Mouse (Mus musculus) limb, embryonic 13.5 days (tissue): ENCODE results near the gene Pdx1. TPM values are rescaled to one million over a fixed set of nuclear protein-coding genes. Genes with fewer than 3 reads are reported as not detected.

ENCODE experiments used
- ATAC-seq: fragments of 200-750 bp; cut with Nextera tagmentation; 2 replicates; pipeline ENCODE4 v1.8.0; 2017; ENCODE audit warnings: low read depth, moderate number of reproducible peaks, moderate TSS enrichment; ENCODE audit not compliant: low FRiP score
- H3K27ac ChIP-seq: fragments of 300-500 bp; sonication (generic); 2 replicates; pipeline ENCODE4 v1.5.1; 2015; ENCODE audit warnings: inconsistent platforms, mild to moderate bottlenecking, moderate library complexity
- H3K27me3 ChIP-seq: fragments of 300-500 bp; sonication (generic); 2 replicates; pipeline ENCODE4 v1.6.1; 2015; ENCODE audit warnings: mild to moderate bottlenecking, inconsistent platforms
- H3K36me3 ChIP-seq: fragments of 300-500 bp; sonication (generic); 2 replicates; pipeline ENCODE4 v1.6.1; 2015; ENCODE audit warnings: inconsistent platforms, mild to moderate bottlenecking, moderate library complexity
- H3K4me1 ChIP-seq: fragments of 300-500 bp; sonication (generic); 2 replicates; pipeline ENCODE4 v1.6.1; 2015; ENCODE audit warnings: inconsistent platforms
- H3K4me2 ChIP-seq: fragments of 300-500 bp; sonication (generic); replicated peaks from 2 replicates; pipeline ENCODE4 v1.6.1; 2015; ENCODE audit warnings: inconsistent platforms, mild to moderate bottlenecking, moderate library complexity
- H3K4me3 ChIP-seq: fragments of 300-500 bp; sonication (generic); 2 replicates; pipeline ENCODE4 v1.5.1; 2015; ENCODE audit warnings: moderate library complexity, mild to moderate bottlenecking, inconsistent platforms
- H3K9ac ChIP-seq: fragments of 300-500 bp; sonication (generic); 2 replicates; pipeline ENCODE4 v1.6.1; 2015; ENCODE audit warnings: mild to moderate bottlenecking, inconsistent platforms
- H3K9me3 ChIP-seq: fragments of 300-500 bp; sonication (generic); 2 replicates; pipeline ENCODE4 v1.6.1; 2016; ENCODE audit warnings: inconsistent platforms
- WGBS: fragments of 180-500 bp; shearing (Covaris S2); methylation state at CpG from one replicate; pipeline ENCODE4 v1.1.7; 2015; 5-methylcytosine and 5-hydroxymethylcytosine counted together
- polyA plus RNA-seq: library from polyadenylated mRNA; unstranded; fragments of >200 nt; fragmentation: Nextera tagmentation; extraction: Ambion mirVana; gene quantifications from 2 replicates; pipeline ENCODE4 v1.2.1, GENCODE M21; 2015

The Pdx1 gene
- polyA plus RNA-seq, 1 experiment from 2014 or later, result not detected

DNA sequence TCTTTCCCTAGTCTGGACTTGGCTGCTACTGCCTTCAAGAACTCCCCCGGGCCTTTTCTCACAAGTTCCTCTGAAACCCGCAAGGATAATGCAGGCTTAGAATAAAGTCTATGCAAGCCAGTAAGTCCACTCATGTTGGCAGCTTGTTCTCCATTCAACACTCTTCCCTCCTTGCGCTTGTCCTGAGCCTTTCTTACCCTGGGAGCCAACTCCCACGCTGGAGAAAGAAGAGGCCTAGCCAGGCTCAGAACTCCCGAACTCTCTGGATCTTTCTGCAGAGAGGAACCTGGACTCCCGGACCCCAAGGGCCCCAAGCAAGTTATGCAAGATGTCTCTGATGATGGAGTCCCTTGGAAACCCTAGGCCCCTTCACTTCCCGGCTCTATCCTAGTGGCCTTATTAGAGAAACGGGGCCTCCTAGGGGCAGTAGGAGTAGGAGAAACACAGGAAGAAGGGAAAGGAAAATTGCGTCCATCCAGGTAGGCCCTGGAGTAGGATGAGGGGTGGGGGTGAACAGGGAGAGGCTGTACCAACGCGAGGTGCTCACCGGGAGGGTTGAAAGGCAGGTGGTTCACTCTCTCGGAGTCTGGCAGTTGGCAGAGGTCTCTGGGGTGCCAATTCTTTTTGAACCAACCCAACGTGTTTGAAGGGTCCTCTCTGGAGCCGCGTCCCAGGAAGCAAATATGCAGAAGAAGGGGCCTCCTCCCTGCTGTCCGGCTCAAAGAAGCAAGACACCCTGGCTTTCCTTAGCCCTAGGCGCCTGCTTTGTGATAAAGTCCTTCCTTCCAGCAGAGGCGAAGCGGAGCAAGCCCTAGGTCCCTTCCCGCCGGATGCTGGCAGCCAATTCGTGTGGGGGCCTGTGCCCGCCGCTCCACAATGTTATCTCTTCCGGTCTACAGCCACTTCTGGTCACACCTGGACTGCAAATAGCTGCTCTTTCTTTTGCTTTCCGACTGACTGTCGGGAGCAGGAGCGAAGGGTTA lies 1.2 kb downstream of the Pdx1 start:
- Histone ChIP-seq H3K9ac (no peak overlapping the region), H3K4me3 (no peak overlapping the region), H3K4me2 (no peak overlapping the region), H3K9me3 (no peaks in the 10 kb centered on the region), H3K36me3 (no peaks in the 10 kb centered on the region), H3K4me1 (peaks cover 11% of the 10 kb centered on the region; the same call in 1 of the 2 replicates), H3K27ac (no peak overlapping the region), H3K27me3 (peaks cover 99% of the 10 kb centered on the region)
- ATAC-seq, result no peak
- 2% methylated on average over 29 of the region's 29 CpGs for WGBS

DNA sequence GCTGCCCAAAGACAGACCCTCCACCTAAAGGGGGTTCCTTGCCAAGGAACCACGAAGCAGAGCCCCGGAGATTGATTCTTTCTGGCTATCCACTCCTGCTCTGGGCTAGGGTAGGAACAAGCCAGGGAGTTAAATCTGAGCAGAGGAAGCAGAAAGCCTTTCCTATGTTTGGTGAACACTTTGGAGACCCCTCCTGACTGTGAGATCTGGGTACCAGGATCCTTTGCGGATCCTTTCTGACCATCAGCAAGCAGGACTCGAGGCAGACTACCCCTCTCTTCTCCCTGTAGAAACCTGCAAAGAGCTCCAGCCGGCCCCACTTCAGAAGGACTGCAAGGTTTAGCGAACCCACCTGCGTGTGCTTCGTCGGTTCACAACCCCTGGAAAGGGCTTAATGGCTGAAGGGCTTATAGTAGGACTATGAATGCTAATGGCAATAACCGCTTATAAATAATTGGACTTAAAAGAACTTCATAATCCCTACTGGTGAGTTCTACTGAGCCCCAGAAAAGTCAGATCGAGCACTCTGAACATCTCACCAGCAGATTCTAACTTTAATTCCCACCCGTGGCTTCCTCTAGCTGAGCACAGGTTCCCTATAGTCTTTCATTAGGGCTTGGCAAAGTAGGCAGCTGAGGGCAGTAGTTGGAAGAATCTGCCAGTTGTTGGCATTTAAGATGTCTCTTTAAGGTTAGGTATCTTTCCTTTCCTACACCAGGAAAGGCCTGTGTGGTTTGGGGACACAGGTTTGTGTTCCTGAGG lies 2.5 kb downstream of the Pdx1 start:
- Histone ChIP-seq H3K9me3 (no peaks in the 10 kb centered on the region), H3K4me3 (no peak overlapping the region), H3K27me3 (peaks cover 99% of the 10 kb centered on the region), H3K4me1 (peaks cover 11% of the 10 kb centered on the region; the same call in 1 of the 2 replicates), H3K27ac (no peak overlapping the region), H3K4me2 (no peak overlapping the region), H3K36me3 (no peaks in the 10 kb centered on the region), H3K9ac (no peak overlapping the region)
- ATAC-seq, result no peak
- WGBS, result 5% methylated on average over 12 of the region's 12 CpGs

- ATAC-seq, result no peak
- no peak overlapping the region for H3K4me2 ChIP-seq
- WGBS, result 3% methylated on average over 10 of the region's 10 CpGs
- no peaks in the 10 kb centered on the region for H3K36me3 ChIP-seq
- H3K4me1 ChIP-seq, result peaks cover 11% of the 10 kb centered on the region; the same call in 1 of the 2 replicates
- H3K9ac ChIP-seq, result no peak overlapping the region
- H3K4me3 ChIP-seq, result no peak overlapping the region
- H3K27me3 ChIP-seq, result peaks cover 99% of the 10 kb centered on the region
- no peak overlapping the region for H3K27ac ChIP-seq
- no peaks in the 10 kb centered on the region for H3K9me3 ChIP-seq
Observed at GRCm38 (mm10) chr5:147272808-147273345, 3.1 kb downstream of the Pdx1 start.

DNA sequence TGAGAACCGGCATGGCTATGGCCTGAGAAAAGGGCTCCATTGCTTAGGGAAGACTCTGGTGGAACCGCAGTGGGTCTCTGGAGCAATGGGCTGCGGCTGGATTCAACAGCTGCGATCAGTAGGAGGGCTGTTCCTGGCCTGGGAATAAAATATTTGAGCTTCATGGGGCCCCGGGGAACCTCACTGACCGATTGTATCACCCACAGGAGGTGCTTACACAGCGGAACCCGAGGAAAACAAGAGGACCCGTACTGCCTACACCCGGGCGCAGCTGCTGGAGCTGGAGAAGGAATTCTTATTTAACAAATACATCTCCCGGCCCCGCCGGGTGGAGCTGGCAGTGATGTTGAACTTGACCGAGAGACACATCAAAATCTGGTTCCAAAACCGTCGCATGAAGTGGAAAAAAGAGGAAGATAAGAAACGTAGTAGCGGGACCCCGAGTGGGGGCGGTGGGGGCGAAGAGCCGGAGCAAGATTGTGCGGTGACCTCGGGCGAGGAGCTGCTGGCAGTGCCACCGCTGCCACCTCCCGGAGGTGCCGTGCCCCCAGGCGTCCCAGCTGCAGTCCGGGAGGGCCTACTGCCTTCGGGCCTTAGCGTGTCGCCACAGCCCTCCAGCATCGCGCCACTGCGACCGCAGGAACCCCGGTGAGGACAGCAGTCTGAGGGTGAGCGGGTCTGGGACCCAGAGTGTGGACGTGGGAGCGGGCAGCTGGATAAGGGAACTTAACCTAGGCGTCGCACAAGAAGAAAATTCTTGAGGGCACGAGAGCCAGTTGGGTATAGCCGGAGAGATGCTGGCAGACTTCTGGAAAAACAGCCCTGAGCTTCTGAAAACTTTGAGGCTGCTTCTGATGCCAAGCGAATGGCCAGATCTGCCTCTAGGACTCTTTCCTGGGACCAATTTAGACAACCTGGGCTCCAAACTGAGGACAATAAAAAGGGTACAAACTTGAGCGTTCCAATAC lies 4.7 kb downstream of the Pdx1 start:
- Histone ChIP-seq H3K4me2 (no peak overlapping the region), H3K9ac (no peak overlapping the region), H3K4me3 (0 out of 2 replicates have a peak overlapping the region, but pooled peaks have one; percentile 7), H3K27me3 (peaks cover 99% of the 10 kb centered on the region), H3K27ac (no peak overlapping the region), H3K36me3 (no peaks in the 10 kb centered on the region), H3K9me3 (no peaks in the 10 kb centered on the region), H3K4me1 (peaks cover 11% of the 10 kb centered on the region; the same call in 1 of the 2 replicates)
- no peak for ATAC-seq
- under 1% methylated on average over 48 of the region's 48 CpGs for WGBS

GRCm38 (mm10) chr5:147275761-147276160 lies 6.0 kb downstream of the Pdx1 start:
- no peak overlapping the region for H3K27ac ChIP-seq
- H3K36me3 ChIP-seq, result no peaks in the 10 kb centered on the region
- H3K4me1 ChIP-seq, result 0 out of 2 replicates have a peak, but pooled peaks cover 6% of the 10 kb centered on the region
- 16% methylated on average over 3 of the region's 3 CpGs for WGBS
- ATAC-seq, result no peak
- no peaks in the 10 kb centered on the region for H3K9me3 ChIP-seq
- H3K4me2 ChIP-seq, result no peak overlapping the region
- H3K27me3 ChIP-seq, result peaks cover 99% of the 10 kb centered on the region
- H3K9ac ChIP-seq, result no peak overlapping the region
- no peak overlapping the region for H3K4me3 ChIP-seq

DNA sequence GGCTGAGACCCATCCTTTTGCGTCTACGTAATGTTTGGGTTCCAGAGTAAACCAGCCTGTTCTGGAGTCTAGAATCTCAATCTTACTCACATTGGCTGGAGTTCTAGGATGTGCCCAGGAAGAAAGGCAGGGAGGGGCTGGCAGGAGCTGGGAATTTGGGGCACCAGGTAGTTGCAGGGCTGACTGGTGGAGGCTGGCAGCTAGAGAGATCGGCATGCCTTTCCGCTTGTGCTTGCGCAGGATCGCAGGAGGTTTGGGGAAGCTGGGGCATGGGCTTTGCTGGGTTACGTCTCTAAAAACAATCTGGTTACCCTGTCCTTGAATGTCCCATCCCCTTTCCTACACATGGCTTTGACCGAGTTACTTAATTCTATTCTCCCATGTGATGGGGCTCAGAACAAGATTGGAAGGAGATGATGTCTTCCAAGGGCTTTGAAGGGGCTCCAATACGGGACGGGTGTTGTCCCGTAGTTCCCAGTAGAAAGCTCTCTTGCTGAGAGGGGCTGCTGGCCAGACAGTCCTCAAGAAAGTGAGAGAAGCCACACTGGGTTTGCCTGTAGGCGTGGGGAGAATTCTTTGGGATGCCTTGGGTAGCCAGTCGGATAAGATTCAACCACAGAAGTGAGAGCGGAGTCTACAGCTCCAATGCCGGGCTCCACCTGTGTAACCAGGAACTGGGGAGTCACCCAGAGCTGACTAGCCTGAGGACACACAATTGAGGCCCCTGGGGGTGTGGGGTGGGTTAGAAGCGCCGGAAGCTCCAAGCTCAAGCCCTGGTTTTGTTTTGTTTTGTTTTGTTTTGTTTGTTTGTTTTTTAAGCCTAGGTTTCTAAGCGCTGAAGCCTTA lies 7.2 kb downstream of the Pdx1 start:
- H3K9me3 ChIP-seq, result no peaks in the 10 kb centered on the region
- no peak overlapping the region for H3K4me2 ChIP-seq
- H3K9ac ChIP-seq, result no peak overlapping the region
- H3K27me3 ChIP-seq, result peaks cover 99% of the 10 kb centered on the region
- no peak overlapping the region for H3K27ac ChIP-seq
- 1% methylated on average over 18 of the region's 18 CpGs for WGBS
- no peaks in the 10 kb centered on the region for H3K36me3 ChIP-seq
- H3K4me1 ChIP-seq, result 0 out of 2 replicates have a peak, but pooled peaks cover 6% of the 10 kb centered on the region
- H3K4me3 ChIP-seq, result no peak overlapping the region
- ATAC-seq, result no peak

DNA sequence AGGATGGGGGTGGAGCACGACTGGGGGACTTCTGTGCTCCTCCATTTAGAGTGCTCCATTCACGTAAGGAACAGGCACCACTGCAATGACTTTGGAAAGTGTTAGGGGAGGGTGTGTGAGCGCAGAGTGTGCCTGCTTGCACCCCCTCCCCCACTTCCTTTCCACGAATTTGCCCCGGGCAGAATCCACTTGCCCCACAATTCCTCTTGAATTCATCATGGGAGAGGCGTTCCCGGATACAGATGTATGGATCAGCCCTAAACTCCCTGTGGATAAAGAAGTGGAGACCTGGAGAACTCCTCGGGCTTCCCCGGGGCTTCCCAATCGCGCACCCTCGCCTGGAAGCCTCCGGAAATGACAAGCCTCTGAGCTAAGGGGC lies 7.8 kb downstream of the Pdx1 start:
- H3K4me2 ChIP-seq, result no peak overlapping the region
- no peaks in the 10 kb centered on the region for H3K36me3 ChIP-seq
- 0 out of 2 replicates have a peak, but pooled peaks cover 6% of the 10 kb centered on the region for H3K4me1 ChIP-seq
- H3K9me3 ChIP-seq, result no peaks in the 10 kb centered on the region
- H3K4me3 ChIP-seq, result no peak overlapping the region
- no peak for ATAC-seq
- H3K27me3 ChIP-seq, result peaks cover 99% of the 10 kb centered on the region
- H3K27ac ChIP-seq, result no peak overlapping the region
- 1% methylated on average over 13 of the region's 13 CpGs for WGBS
- H3K9ac ChIP-seq, result no peak overlapping the region

- ATAC-seq, result no peak
Observed at GRCm38 (mm10) chr5:147284365-147284764, 14.6 kb downstream of the Pdx1 start.

DNA sequence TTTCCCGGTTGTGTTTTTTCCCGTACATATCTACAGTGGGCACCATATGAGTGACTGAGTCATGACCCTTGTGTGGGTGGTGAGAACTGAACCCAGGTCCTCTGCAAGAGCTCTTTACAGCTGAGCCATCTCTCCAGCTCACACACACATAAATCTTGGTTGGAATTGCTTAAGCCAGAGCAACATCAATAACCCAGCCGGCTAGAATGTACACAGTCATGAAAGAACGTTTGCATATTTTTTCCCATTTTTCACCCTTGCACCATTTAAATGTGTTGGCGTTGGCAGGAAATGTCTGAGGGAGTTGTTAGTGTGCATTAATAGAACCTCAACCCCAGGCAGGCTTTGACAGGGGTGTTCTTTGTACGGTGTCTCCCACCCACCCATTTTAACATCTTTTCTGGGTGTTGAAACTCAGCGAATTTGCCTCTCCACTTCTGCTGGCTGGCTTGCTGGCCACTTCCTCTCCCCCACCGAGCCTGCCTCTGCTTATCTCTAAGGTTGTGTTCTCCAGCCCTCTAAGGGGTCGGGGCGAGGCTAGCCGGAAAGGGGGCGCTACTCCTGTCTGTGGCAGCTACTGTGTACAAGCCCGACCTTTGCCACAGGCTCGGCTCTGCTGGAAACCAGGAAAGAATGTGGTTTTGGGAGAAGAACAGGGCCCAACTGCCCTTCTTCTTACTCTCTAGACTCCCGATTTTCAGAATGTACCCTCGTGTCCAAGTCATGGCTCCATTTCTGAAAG lies 22.2 kb downstream of the Pdx1 start:
- WGBS, result 32% methylated on average over 16 of the region's 16 CpGs

More at GRCm38 (mm10) chr5:147284365-147284764, 14.6 kb downstream of the Pdx1 start:
- Histone ChIP-seq H3K27ac (no peak overlapping the region), H3K4me1 (no peaks in the 10 kb centered on the region), H3K4me2 (no peak overlapping the region), H3K27me3 (peaks cover 58% of the 10 kb centered on the region), H3K4me3 (no peak overlapping the region), H3K36me3 (no peaks in the 10 kb centered on the region), H3K9me3 (no peaks in the 10 kb centered on the region), H3K9ac (no peak overlapping the region)
- 72% methylated on average over 4 of the region's 4 CpGs for WGBS

More for the DNA sequence above, 22.2 kb downstream of the Pdx1 start:
- no peak for ATAC-seq
- no peak overlapping the region for H3K27ac ChIP-seq
- peaks cover 9% of the 10 kb centered on the region; the same call in 1 of the 2 replicates for H3K4me1 ChIP-seq
- H3K27me3 ChIP-seq, result peaks cover 55% of the 10 kb centered on the region
- H3K9me3 ChIP-seq, result no peaks in the 10 kb centered on the region; the same call in 1 of the 2 replicates
- no peak overlapping the region for H3K9ac ChIP-seq
- H3K4me3 ChIP-seq, result no peak overlapping the region
- H3K4me2 ChIP-seq, result no peak overlapping the region
- H3K36me3 ChIP-seq, result no peaks in the 10 kb centered on the region
